Mouse (Mus musculus) myocyte (in vitro differentiated cells): ENCODE measurements around the gene Elk3.

Source experiments
- E2F4 ChIP-seq: IDR thresholded peaks from one replicate; pipeline ENCODE4 v1.6.1; 2011; ENCODE audit warnings: mild to moderate bottlenecking, control low read depth, moderate library complexity; ENCODE audit not compliant: insufficient read depth
- MAX ChIP-seq: IDR thresholded peaks from one replicate; pipeline ENCODE4 v1.6.1; 2011; ENCODE audit warnings: low read depth, mild to moderate bottlenecking, control low read depth
- MYOG ChIP-seq, 3 experiments: IDR thresholded peaks; one replicate each; pipeline ENCODE4 v1.6.1; 2011; ENCODE audit warnings: control low read depth in 2 of 3, low read depth in 2 of 3, mild to moderate bottlenecking in 2 of 3; ENCODE audit not compliant: insufficient read length in 2 of 3, control insufficient read depth in 1 of 3, insufficient read depth in 1 of 3
- POLR2A ChIP-seq: IDR thresholded peaks from one replicate; pipeline ENCODE4 v1.6.1; 2011; ENCODE audit warnings: low read depth, mild to moderate bottlenecking, control low read depth, moderate library complexity; ENCODE audit not compliant: insufficient read length
- POLR2AphosphoS2 ChIP-seq: IDR thresholded peaks from one replicate; pipeline ENCODE4 v1.6.1; 2011; ENCODE audit warnings: low read depth, control low read depth; ENCODE audit not compliant: insufficient read length
- TCF12 ChIP-seq: IDR thresholded peaks from one replicate; pipeline ENCODE4 v1.6.1; 2011; ENCODE audit warnings: mild to moderate bottlenecking, control low read depth; ENCODE audit not compliant: poor library complexity, insufficient read depth, severe bottlenecking
- TCF3 ChIP-seq: IDR thresholded peaks from one replicate; pipeline ENCODE4 v1.6.1; 2011; ENCODE audit warnings: low read depth, control low read depth; ENCODE audit not compliant: insufficient read length
- USF1 ChIP-seq: IDR thresholded peaks from one replicate; pipeline ENCODE4 v1.6.1; 2011; ENCODE audit warnings: low read depth, mild to moderate bottlenecking, control low read depth, moderate library complexity

DNA sequence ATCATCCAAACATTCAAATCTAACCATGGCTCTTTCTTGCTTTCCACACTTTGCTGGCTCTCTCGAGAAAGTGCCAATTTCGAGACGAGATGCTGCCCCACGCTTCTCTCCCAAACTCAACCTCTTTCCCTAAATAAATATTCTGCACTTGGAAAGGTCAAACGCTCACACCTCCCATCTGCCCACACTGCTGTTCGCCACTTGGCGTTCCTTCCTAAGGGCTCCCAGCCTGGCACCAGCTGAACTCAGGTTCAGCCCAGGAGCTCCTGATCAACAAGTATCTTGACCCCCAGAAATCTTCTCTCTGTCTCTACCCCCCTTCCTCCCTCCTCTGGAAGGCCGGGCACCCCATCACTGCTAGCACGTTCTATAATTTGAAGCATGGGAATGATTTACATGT is 34.1 kb downstream of the Elk3 start:
- TF ChIP-seq E2F4, result no peak
- no peak for TF ChIP-seq POLR2A
- no peak for TF ChIP-seq TCF3
- TF ChIP-seq MAX, result no peak
- TF ChIP-seq TCF12, result no peak
- no peak for TF ChIP-seq USF1
- no peak for TF ChIP-seq POLR2AphosphoS2
- TF ChIP-seq MYOG (IDR thresholded peaks at IDR 0.05; ENCODE audit: control insufficient read depth in 1 of 3, insufficient read depth in 1 of 3, insufficient read length in 2 of 3, low read depth in 2 of 3), result no peak
